Mouse (Mus musculus) frontal cortex, adult 2 months (tissue): ENCODE results near the gene St5. TPM values are rescaled to one million over a fixed set of nuclear protein-coding genes. Genes with fewer than 3 reads are reported as not detected.

Source experiments
- DNase-seq, 2 experiments: peaks; one replicate each; pipeline ENCODE4 v3.0.0; 2022; ENCODE audit warnings: low spot score in 1 of 2; ENCODE audit errors: extremely low spot score in 1 of 2
- polyA plus RNA-seq: library from polyadenylated mRNA; depleted of rRNA; stranded (reverse); fragments of >200 nt; gene quantifications from 2 replicates; pipeline ENCODE4 v1.2.3, GENCODE M21; 2012

St5 gene
- polyA plus RNA-seq, 1 experiment, result 24.3 TPM

GRCm38 (mm10) chr7:109613051-109613450 lies 90.4 kb downstream of the St5 start:
- DNase-seq, result no peak

GRCm38 (mm10) chr7:109612531-109612930 lies 90.9 kb downstream of the St5 start:
- no peak for DNase-seq

GRCm38 (mm10) chr7:109610348-109610747 lies 93.1 kb downstream of the St5 start:
- no peak for DNase-seq

- no peak for DNase-seq
These were observed 93.7 kb downstream of the St5 start for GRCm38 (mm10) chr7:109609565-109610345.

- DNase-seq, result no peak
These were observed 94.6 kb downstream of the St5 start for GRCm38 (mm10) chr7:109608831-109609230.

GRCm38 (mm10) chr7:109606994-109607610 lies 96.3 kb downstream of the St5 start:
- no peak for DNase-seq

GRCm38 (mm10) chr7:109602562-109602961 lies 100.8 kb downstream of the St5 start:
- no peak for DNase-seq

- no peak for DNase-seq
These were observed 101.4 kb downstream of the St5 start for GRCm38 (mm10) chr7:109602022-109602421.

- no peak for DNase-seq
These were observed 102.7 kb downstream of the St5 start for GRCm38 (mm10) chr7:109600702-109601101.

- no peak for DNase-seq
These were observed 103.4 kb downstream of the St5 start for GRCm38 (mm10) chr7:109599998-109600397.

GRCm38 (mm10) chr7:109594845-109595531 lies 108.4 kb downstream of the St5 start:
- DNase-seq, result no peak

GRCm38 (mm10) chr7:109593992-109594391 lies 109.4 kb downstream of the St5 start:
- DNase-seq, result no peak

- no peak for DNase-seq
These were observed 111.2 kb downstream of the St5 start for GRCm38 (mm10) chr7:109592184-109592583.

GRCm38 (mm10) chr7:109590576-109590975 lies 112.8 kb downstream of the St5 start:
- no peak for DNase-seq

- no peak for DNase-seq
These were observed 114.4 kb downstream of the St5 start for GRCm38 (mm10) chr7:109588990-109589389.

GRCm38 (mm10) chr7:109588145-109588544 lies 115.3 kb downstream of the St5 start:
- DNase-seq, result no peak

GRCm38 (mm10) chr7:109584467-109584866 lies 118.9 kb downstream of the St5 start:
- no peak for DNase-seq

- DNase-seq, result no peak
These were observed 122.9 kb downstream of the St5 start for GRCm38 (mm10) chr7:109580489-109580888.

- no peak for DNase-seq
These were observed 123.7 kb downstream of the St5 start for GRCm38 (mm10) chr7:109579585-109580307.

- peak in 1 of 2 experiments; percentile 44 for DNase-seq
These were observed 124.4 kb downstream of the St5 start for GRCm38 (mm10) chr7:109578880-109579584.
